Mouse (Mus musculus) intestine, postnatal 0 days (tissue): Measurements from ENCODE around the gene Ptprg. TPM values are rescaled to one million over a fixed set of nuclear protein-coding genes. Genes with fewer than 3 reads are reported as not detected.

Source experiments
- ATAC-seq: fragments of 200-750 bp; cut with Nextera tagmentation; 2 replicates; pipeline ENCODE4 v1.8.0; 2017; ENCODE audit warnings: mild to moderate bottlenecking, moderate TSS enrichment, moderate library complexity
- H3K27ac ChIP-seq: fragments of 300-500 bp; sonication (generic); 2 replicates; pipeline ENCODE4 v1.5.1; 2014; ENCODE audit warnings: mild to moderate bottlenecking, low read depth, low read length, moderate library complexity
- H3K27me3 ChIP-seq: fragments of 300-500 bp; sonication (generic); replicated peaks from 2 replicates; pipeline ENCODE4 v1.6.1; 2014; ENCODE audit warnings: low read length, mixed read lengths; ENCODE audit not compliant: control insufficient read depth, insufficient read depth
- H3K36me3 ChIP-seq: fragments of 300-500 bp; sonication (generic); 2 replicates; pipeline ENCODE4 v1.6.1; 2014; ENCODE audit warnings: mild to moderate bottlenecking, moderate library complexity; ENCODE audit not compliant: control insufficient read depth, insufficient read depth
- H3K4me1 ChIP-seq: fragments of 300-500 bp; sonication (generic); replicated peaks from 2 replicates; pipeline ENCODE4 v1.6.1; 2014; ENCODE audit warnings: antibody characterized with exemption, low read length, mixed read lengths; ENCODE audit not compliant: control insufficient read depth, insufficient read depth
- H3K4me2 ChIP-seq: fragments of 300-500 bp; sonication (generic); replicated peaks from 2 replicates; pipeline ENCODE4 v1.6.1; 2014; ENCODE audit warnings: low read depth, mild to moderate bottlenecking, moderate library complexity
- H3K4me3 ChIP-seq: fragments of 300-500 bp; sonication (generic); 2 replicates; pipeline ENCODE4 v1.5.1; 2014; ENCODE audit warnings: low read depth, low read length
- H3K9ac ChIP-seq: fragments of 300-500 bp; sonication (generic); 2 replicates; pipeline ENCODE4 v1.6.1; 2014; ENCODE audit warnings: mild to moderate bottlenecking, low read depth, low read length
- H3K9me3 ChIP-seq: fragments of 300-500 bp; sonication (generic); 2 replicates; pipeline ENCODE4 v1.6.1; 2016; ENCODE audit warnings: mixed run types; ENCODE audit not compliant: control insufficient read depth
- CTCF ChIP-seq: sonication (generic); IDR thresholded peaks from 2 replicates; pipeline ENCODE4 v1.5.1; 2016; ENCODE audit warnings: low read depth, mild to moderate bottlenecking, control low read depth, antibody characterized with exemption, moderate library complexity
- WGBS: fragments of 180-500 bp; shearing (Covaris S2); extraction: QIAGEN DNeasy Blood & Tissue Kit; methylation state at CpG from one replicate; pipeline ENCODE4 v1.1.7; 2014; 5-methylcytosine and 5-hydroxymethylcytosine counted together
- polyA plus RNA-seq: library from polyadenylated mRNA; unstranded; fragments of >200 nt; fragmentation: Nextera tagmentation; extraction: Ambion mirVana; gene quantifications from 2 replicates; pipeline ENCODE4 v1.2.1, GENCODE M21; 2015

Ptprg gene
- polyA plus RNA-seq, 1 experiment from 2014 or later: 3.7 TPM

- no peak for ATAC-seq
- no peaks in the 10 kb centered on the region for H3K36me3 ChIP-seq
- no peak overlapping the region for H3K27ac ChIP-seq
- 88% methylated on average over 3 of the region's 3 CpGs for WGBS
- no peak for TF ChIP-seq CTCF
- no peaks in the 10 kb centered on the region for H3K27me3 ChIP-seq
- H3K9me3 ChIP-seq: no peaks in the 10 kb centered on the region
- no peak overlapping the region for H3K4me3 ChIP-seq
- H3K4me1 ChIP-seq: no peaks in the 10 kb centered on the region
- H3K9ac ChIP-seq: no peak overlapping the region
- H3K4me2 ChIP-seq: no peak overlapping the region
Measured at GRCm38 (mm10) chr14:11691531-11691930, 138.2 kb downstream of the Ptprg start.

GRCm38 (mm10) chr14:11698880-11699279, 145.5 kb downstream of the Ptprg start:
- WGBS: 79% methylated on average over 4 of the region's 4 CpGs
- no peaks in the 10 kb centered on the region for H3K4me1 ChIP-seq
- TF ChIP-seq CTCF: no peak
- H3K36me3 ChIP-seq: no peaks in the 10 kb centered on the region
- H3K4me2 ChIP-seq: no peak overlapping the region
- H3K9ac ChIP-seq: no peak overlapping the region
- H3K9me3 ChIP-seq: no peaks in the 10 kb centered on the region
- no peak overlapping the region for H3K27ac ChIP-seq
- H3K27me3 ChIP-seq: no peaks in the 10 kb centered on the region
- no peak for ATAC-seq
- no peak overlapping the region for H3K4me3 ChIP-seq

DNA sequence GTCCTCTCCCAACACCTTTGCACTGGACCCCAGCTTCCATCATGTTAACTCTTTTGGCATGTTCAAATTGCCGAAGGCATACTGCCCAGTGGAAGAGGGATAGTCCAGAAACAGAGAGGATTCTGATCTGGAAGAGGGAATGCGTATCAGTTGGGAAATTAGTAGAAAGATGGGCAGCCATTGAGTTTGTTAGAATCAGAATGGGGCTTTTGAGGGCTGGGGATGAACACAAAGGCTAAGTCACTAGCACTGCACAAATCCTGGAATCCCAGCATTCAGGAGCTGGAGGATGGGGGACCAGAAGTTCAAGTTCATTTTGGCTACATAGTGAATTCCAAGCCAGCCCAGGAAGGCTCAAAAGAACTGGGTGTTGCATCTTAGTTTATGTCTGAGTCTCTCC, 146.3 kb downstream of the Ptprg start:
- H3K4me2 ChIP-seq: no peak overlapping the region
- H3K27ac ChIP-seq: no peak overlapping the region
- no peaks in the 10 kb centered on the region for H3K9me3 ChIP-seq
- WGBS: 95% methylated on average over 2 of the region's 2 CpGs
- H3K4me1 ChIP-seq: no peaks in the 10 kb centered on the region
- no peak for ATAC-seq
- H3K36me3 ChIP-seq: no peaks in the 10 kb centered on the region
- no peak overlapping the region for H3K9ac ChIP-seq
- TF ChIP-seq CTCF: no peak
- no peak overlapping the region for H3K4me3 ChIP-seq
- no peaks in the 10 kb centered on the region for H3K27me3 ChIP-seq

GRCm38 (mm10) chr14:11701516-11702249, 148.4 kb downstream of the Ptprg start:
- Histone ChIP-seq H3K4me1 (no peaks in the 10 kb centered on the region), H3K27me3 (no peaks in the 10 kb centered on the region), H3K9me3 (no peaks in the 10 kb centered on the region), H3K4me3 (no peak overlapping the region), H3K36me3 (no peaks in the 10 kb centered on the region), H3K9ac (no peak overlapping the region), H3K27ac (no peak overlapping the region), H3K4me2 (no peak overlapping the region)
- no peak for TF ChIP-seq CTCF
- no peak for ATAC-seq
- WGBS: 78% methylated on average over 9 of the region's 9 CpGs

DNA sequence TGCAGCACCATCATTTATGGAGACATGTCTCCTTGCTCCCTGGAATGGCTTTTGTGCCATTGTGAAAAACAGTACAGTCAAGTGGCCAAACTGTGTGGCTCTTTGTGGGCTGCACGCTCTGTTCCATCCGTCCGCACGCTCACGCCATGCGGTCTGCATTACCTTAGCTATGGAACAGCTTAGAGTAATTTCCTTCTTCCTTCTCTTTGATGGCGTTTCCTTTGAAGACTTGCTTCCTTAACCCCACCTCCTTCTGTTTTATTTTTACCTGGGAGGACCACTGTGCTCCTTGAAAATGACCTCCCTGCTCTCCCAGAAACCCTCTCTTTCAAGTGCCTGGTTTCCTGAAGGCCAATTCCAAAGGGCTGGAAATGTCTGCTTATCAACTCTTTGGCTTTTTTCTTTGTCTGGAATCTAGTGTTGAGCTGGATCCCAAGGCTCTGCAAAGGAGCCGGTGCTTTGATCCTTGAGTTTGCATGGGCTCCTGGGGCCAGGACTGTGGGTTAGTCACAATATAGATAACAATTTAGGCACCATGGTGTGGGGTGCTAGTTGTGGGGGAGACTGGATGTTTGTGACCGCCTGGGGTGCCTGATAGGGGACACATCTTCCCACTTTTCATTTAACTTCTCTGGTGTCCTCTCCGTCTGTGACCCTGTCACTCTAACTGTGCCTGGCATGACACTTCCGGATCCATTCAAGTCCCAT, 149.6 kb downstream of the Ptprg start:
- Histone ChIP-seq H3K9me3 (no peaks in the 10 kb centered on the region), H3K4me3 (no peak overlapping the region), H3K4me2 (no peak overlapping the region), H3K36me3 (no peaks in the 10 kb centered on the region), H3K27me3 (no peaks in the 10 kb centered on the region), H3K27ac (no peak overlapping the region), H3K9ac (no peak overlapping the region), H3K4me1 (no peaks in the 10 kb centered on the region)
- no peak for TF ChIP-seq CTCF
- ATAC-seq: no peak
- 83% methylated on average over 11 of the region's 11 CpGs for WGBS

DNA sequence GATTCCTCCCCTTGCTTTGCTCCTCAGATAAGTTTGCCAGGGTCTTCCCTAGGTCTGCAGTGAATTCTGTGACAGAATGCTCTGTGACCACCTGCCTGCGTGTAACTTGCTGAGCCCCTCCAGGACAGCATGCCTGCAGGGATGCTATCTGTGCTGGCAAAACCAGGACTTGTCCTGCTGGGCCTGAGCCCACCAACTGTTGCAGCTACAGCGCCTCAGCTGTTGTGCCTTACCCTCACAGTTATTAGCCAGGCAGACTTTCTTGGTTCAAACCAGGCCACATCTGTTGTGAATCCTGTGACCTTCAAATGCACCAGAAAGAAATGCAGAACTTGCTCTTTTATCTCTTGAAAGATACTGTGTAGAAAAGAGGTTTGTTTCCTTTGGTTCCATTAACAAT, 151.5 kb downstream of the Ptprg start:
- no peak overlapping the region for H3K9ac ChIP-seq
- no peak overlapping the region for H3K4me2 ChIP-seq
- ATAC-seq: no peak
- H3K36me3 ChIP-seq: no peaks in the 10 kb centered on the region
- no peaks in the 10 kb centered on the region for H3K27me3 ChIP-seq
- no peak overlapping the region for H3K27ac ChIP-seq
- no peak overlapping the region for H3K4me3 ChIP-seq
- H3K4me1 ChIP-seq: no peaks in the 10 kb centered on the region
- H3K9me3 ChIP-seq: no peaks in the 10 kb centered on the region
- 55% methylated on average over 2 of the region's 2 CpGs for WGBS
- no peak for TF ChIP-seq CTCF
